Mouse (Mus musculus): Measurements from ENCODE around the gene St3gal2. TPM values are rescaled to one million over a fixed set of nuclear protein-coding genes. Genes with fewer than 3 reads are reported as not detected.
A peak's percentile ranks its signal among the peaks of the same experiment; 100 is the strongest.
"Not testable (repeated sequence)": the region's sequence is repeated elsewhere in the genome, so short reads cannot be mapped to it uniquely, and the experiment has no call there.

St3gal2 gene
- polyA plus RNA-seq, 1 experiment from 2014 or later: 26.2 TPM

DNA sequence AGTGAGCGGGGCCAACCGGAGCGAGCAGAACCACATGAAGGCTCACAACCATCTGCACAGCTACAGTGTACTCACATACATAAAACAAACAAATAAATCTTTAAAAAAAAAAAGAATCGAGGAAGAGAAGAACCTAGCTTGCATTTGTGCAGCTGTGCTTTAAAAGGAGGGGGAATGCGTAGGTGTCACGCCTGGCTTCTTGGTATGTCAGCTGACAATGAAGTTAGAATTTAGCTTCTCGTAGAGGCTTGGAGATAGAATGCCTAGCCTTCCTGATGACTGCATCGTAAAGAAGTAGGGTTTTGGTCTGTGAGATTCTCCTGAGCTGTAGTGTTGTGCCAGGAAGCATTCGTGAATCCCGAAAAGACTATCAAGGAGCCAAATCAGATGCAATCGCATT lies 1.7 kb upstream of the St3gal2 start:
- no peak for ATAC-seq (ENCODE audit: low FRiP score)
- 89% methylated on average over 11 of the region's 11 CpGs for WGBS
- H3K36me3 ChIP-seq (replicated peaks): 0 out of 2 replicates have a peak, but pooled peaks cover 4% of the 10 kb centered on the region
- H3K9ac ChIP-seq: no peak overlapping the region
- H3K4me2 ChIP-seq: no peak overlapping the region
- no peaks in the 10 kb centered on the region for H3K27me3 ChIP-seq
- H3K4me1 ChIP-seq: peaks cover 22% of the 10 kb centered on the region
- no peak overlapping the region for H3K27ac ChIP-seq
- no peaks in the 10 kb centered on the region for H3K9me3 ChIP-seq
- no peak overlapping the region for H3K4me3 ChIP-seq (replicated peaks)

DNA sequence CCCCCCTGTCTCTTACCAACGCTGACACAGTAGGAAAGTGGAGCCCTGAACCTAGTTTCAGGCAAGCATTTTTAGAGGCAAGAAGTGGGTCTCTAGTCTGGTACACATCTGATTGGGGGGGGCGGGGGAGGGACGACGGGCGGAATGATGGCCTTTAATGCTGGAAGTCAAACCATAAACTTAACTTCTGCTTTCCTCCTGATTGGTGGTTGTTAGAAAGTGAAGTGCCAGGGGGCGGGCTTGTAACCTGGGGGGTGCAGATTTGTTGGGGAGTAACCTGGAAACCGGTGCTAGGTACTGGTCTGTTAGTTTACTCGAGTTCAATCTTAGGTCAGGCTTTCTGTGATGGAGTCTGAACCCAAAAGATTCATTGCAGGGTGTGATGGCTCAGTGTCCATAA lies 1.3 kb upstream of the St3gal2 start:
- 0 out of 2 replicates have a peak, but pooled peaks cover 4% of the 10 kb centered on the region for H3K36me3 ChIP-seq (replicated peaks)
- no peak overlapping the region for H3K27ac ChIP-seq
- H3K4me2 ChIP-seq: no peak overlapping the region
- H3K9me3 ChIP-seq: no peaks in the 10 kb centered on the region
- H3K9ac ChIP-seq: no peak overlapping the region
- WGBS: 80% methylated on average over 8 of the region's 8 CpGs
- no peak for ATAC-seq (ENCODE audit: low FRiP score)
- no peak overlapping the region for H3K4me3 ChIP-seq (replicated peaks)
- H3K4me1 ChIP-seq: peaks cover 22% of the 10 kb centered on the region
- H3K27me3 ChIP-seq: no peaks in the 10 kb centered on the region

DNA sequence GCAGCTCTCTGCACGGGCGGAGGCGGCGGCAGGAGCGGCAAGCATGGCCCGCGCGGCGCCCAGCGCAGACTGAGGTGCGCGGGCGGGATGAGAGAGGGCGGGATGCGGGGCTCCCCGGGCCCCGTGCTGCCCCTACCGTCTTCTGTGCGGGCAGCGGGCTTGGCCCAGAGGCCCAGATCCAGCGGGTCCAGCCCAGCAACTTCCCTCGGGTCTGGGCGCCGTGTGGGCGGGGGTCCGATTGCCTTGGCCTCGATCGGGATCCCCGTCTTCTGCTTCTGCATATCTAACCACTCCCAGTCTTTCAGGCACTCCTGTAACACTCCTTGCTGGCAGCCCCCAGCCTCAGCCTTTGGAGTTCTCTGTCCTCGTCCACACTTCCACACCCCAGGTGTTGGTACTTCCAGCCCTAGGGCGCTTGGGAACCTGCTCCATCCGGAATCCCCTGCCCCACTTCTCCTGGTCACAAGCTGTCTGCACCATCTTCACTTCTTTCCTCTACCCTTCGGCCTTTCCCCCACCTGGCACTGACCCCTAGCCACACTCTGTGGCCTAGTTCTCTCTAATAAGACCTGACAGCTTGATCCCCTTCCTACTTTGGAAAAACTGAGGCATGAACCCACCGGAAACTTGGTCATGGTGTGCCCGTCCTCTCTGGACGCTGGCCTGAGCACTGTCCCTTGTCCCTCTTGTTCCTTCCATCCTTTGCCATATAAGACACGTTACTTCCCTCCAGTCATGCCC lies 480 bp downstream of the St3gal2 start:
- Histone ChIP-seq H3K27ac (peak overlapping the region; percentile 71), H3K4me2 (peak overlapping the region; percentile 85), H3K4me3 (replicated peaks) (peak overlapping the region; percentile 85), H3K36me3 (replicated peaks) (0 out of 2 replicates have a peak, but pooled peaks cover 4% of the 10 kb centered on the region), H3K9me3 (no peaks in the 10 kb centered on the region), H3K27me3 (no peaks in the 10 kb centered on the region), H3K4me1 (peaks cover 22% of the 10 kb centered on the region), H3K9ac (peak overlapping the region; percentile 93)
- WGBS: 2% methylated on average over 28 of the region's 37 CpGs
- peak; percentile 79 for ATAC-seq (ENCODE audit: low FRiP score)

DNA sequence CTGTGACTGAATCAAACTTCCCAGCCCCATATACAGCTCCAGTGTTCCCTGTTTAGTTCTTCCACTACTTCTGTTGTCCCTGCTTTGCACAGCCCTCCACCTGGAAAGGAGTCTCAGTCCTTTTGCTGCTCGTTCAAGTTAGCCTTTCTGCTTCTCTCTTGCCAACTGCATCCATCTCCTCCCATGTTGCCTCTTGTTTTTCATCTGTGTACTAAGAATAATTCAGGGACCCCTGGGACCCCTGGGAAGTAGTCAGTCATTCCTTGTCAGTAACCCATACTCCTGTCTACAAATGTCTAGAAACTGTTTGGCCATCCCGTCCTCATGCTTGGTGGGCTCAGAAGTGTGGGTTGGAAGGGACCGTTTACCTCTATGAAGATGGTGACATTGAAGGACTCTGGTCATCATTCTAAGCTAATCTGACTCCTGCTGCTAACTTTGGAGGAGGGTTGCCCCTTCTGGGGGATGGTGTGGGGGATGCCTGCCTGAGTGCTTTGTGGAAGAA lies 1.1 kb downstream of the St3gal2 start:
- WGBS: 34% methylated on average over 3 of the region's 3 CpGs
- Histone ChIP-seq H3K27ac (peak overlapping the region; percentile 71; the same call in 1 of the 2 replicates), H3K4me3 (replicated peaks) (peak overlapping the region; percentile 85), H3K36me3 (replicated peaks) (0 out of 2 replicates have a peak, but pooled peaks cover 4% of the 10 kb centered on the region), H3K4me1 (peaks cover 22% of the 10 kb centered on the region), H3K4me2 (peak overlapping the region; percentile 85), H3K27me3 (no peaks in the 10 kb centered on the region), H3K9ac (peak overlapping the region; percentile 93), H3K9me3 (no peaks in the 10 kb centered on the region)
- no peak for ATAC-seq (ENCODE audit: low FRiP score)

DNA sequence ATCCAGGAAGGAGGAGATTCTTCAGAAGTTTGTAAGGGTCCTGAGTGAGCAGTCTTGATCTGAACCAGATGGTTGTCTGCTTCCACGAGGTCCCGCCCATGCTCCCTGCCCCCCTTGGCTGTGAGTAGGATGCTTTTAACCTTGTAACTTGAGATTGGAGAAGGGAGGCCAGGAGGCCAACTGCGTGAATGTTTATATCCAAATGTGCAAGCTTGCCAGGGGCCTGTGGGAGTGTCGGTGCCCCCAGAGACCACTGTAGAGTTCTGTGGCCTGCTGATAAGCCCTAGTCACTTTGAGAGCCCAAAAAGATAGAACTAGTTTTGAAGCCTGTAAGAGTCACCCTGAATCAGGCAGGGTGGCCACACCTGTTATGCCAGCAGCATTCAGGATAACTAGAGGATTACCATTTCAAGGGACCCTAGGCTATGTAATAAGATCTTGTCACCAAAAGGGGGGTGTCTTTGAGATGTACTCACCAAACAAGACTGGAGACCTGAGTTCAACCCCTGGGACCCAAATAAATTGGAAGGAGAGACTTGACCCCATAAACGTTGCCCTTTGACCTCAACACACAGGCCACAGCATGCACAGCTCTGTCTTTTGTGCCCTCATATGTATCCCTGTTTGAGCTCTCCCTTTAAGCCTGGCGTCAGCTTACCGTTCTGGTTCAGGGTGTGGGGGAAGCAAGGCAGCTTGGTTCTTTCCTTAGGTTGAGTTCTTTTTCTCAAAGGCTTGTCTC lies 1.9 kb downstream of the St3gal2 start:
- no peak overlapping the region; the same call in 1 of the 2 replicates for H3K9ac ChIP-seq
- peak overlapping the region; percentile 85 for H3K4me3 ChIP-seq (replicated peaks)
- no peak overlapping the region for H3K27ac ChIP-seq
- no peak for ATAC-seq (ENCODE audit: low FRiP score)
- 0 out of 2 replicates have a peak, but pooled peaks cover 4% of the 10 kb centered on the region for H3K36me3 ChIP-seq (replicated peaks)
- H3K27me3 ChIP-seq: no peaks in the 10 kb centered on the region
- H3K4me2 ChIP-seq: peak overlapping the region; percentile 85
- H3K9me3 ChIP-seq: no peaks in the 10 kb centered on the region
- 42% methylated on average over 7 of the region's 7 CpGs for WGBS
- H3K4me1 ChIP-seq: peaks cover 24% of the 10 kb centered on the region

DNA sequence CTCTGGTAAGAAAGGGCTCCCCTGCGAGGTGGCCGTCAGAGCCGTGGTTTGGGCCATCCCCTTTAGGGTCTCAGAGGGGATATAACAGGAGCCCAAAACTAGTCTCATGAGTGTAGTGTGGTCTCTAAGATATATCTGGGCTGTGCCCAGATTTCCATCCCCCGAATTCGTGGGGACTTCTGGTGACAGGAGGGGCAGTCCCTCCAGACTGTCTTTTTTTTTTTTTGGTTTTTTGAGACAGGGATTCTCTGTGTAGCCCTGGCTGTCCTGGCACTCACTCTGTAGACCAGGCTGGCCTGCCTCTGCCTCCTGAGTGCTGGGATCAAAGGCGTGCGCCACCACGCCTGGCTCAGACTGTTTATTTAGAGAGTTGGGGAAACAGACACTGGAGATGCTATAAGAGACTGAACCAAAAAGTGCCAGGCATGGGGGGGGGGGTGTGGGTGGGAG lies 6.0 kb downstream of the St3gal2 start:
- no peak for ATAC-seq (ENCODE audit: low FRiP score)
- Histone ChIP-seq H3K27ac (no peak overlapping the region), H3K9ac (no peak overlapping the region), H3K9me3 (no peaks in the 10 kb centered on the region), H3K4me1 (peaks cover 19% of the 10 kb centered on the region), H3K4me3 (replicated peaks) (no peak overlapping the region), H3K4me2 (no peak overlapping the region), H3K27me3 (no peaks in the 10 kb centered on the region), H3K36me3 (replicated peaks) (0 out of 2 replicates have a peak, but pooled peaks cover 4% of the 10 kb centered on the region)
- 89% methylated on average over 8 of the region's 8 CpGs for WGBS

DNA sequence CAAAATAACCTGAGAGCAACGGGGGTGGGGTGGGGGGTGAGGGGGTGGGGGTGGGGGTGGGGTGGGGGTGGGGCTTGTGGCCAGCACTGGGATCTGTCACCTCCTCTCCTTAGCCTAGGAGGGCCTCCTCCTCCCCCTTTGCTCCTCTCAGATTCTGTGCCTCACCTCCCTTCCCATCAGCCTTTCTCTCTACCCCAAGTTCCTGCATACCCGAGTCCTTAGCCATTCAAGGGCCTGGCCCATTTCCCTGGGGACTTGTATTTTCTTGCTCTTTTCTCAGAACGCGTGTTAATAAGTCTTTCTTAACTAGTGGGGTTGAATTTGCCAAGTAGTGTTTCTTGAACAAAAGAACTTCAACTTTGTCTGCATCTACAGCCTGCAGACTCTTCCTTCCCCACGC lies 7.0 kb downstream of the St3gal2 start:
- 59% methylated on average over 5 of the region's 5 CpGs for WGBS
- Histone ChIP-seq H3K36me3 (replicated peaks) (0 out of 2 replicates have a peak, but pooled peaks cover 8% of the 10 kb centered on the region), H3K4me1 (peaks cover 9% of the 10 kb centered on the region), H3K9ac (no peak overlapping the region), H3K27ac (no peak overlapping the region), H3K27me3 (no peaks in the 10 kb centered on the region), H3K9me3 (no peaks in the 10 kb centered on the region), H3K4me3 (replicated peaks) (no peak overlapping the region), H3K4me2 (no peak overlapping the region)
- no peak for ATAC-seq (ENCODE audit: low FRiP score)

DNA sequence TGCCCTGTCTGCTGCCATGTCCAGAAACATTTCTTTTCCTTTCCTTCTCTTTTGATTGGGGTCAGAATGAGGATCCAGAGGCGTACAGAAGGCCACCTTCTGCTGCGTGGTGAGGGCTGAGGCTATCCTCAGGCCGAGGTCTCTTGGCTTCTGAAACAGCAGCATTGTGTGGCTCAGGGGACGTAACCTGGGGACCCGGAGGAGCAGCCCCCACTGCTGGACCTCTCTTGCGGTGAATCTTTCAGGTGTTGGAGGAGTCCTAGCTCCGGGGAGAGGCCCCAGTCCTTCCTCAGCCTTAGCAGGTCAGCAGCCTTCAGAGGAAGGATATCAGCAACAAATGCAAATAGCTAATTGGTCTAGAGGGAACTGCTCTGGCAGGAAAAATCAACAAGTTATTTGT lies 8.7 kb downstream of the St3gal2 start:
- no peak overlapping the region for H3K4me3 ChIP-seq (replicated peaks)

DNA sequence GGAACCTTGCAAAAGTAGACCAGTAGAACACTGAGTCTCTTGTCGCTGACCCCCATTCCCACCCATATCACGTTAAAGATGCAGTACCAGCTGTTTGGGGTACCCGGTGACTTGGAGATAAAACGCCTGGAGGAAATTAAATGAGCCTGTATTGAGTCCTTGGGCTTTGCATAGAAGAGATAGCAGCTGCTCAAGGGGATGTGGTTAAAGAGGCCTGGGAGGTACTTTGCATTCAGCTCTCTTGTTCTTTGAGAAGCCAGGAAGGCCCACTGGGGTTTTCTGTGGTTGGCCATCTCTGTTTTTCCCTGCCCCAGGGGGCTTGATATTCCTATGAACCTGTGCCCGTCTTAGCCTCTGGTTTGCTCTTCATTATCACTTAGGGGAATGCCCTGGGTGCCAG lies 9.3 kb downstream of the St3gal2 start:
- Histone ChIP-seq H3K27me3 (no peaks in the 10 kb centered on the region), H3K27ac (no peak overlapping the region), H3K4me2 (no peak overlapping the region), H3K4me3 (replicated peaks) (no peak overlapping the region), H3K4me1 (peaks cover 5% of the 10 kb centered on the region; the same call in 1 of the 2 replicates), H3K36me3 (replicated peaks) (0 out of 2 replicates have a peak, but pooled peaks cover 4% of the 10 kb centered on the region), H3K9ac (no peak overlapping the region), H3K9me3 (no peaks in the 10 kb centered on the region)
- 67% methylated on average over 5 of the region's 5 CpGs for WGBS
- no peak for ATAC-seq (ENCODE audit: low FRiP score)

More for the DNA sequence above, 8.7 kb downstream of the St3gal2 start:
- peaks cover 5% of the 10 kb centered on the region; the same call in 1 of the 2 replicates for H3K4me1 ChIP-seq
- H3K9me3 ChIP-seq: no peaks in the 10 kb centered on the region
- H3K9ac ChIP-seq: no peak overlapping the region
- ATAC-seq (ENCODE audit: low FRiP score): no peak
- no peak overlapping the region for H3K27ac ChIP-seq
- 0 out of 2 replicates have a peak, but pooled peaks cover 4% of the 10 kb centered on the region for H3K36me3 ChIP-seq (replicated peaks)
- WGBS: 89% methylated on average over 7 of the region's 7 CpGs
- no peaks in the 10 kb centered on the region for H3K27me3 ChIP-seq
- no peak overlapping the region for H3K4me2 ChIP-seq

DNA sequence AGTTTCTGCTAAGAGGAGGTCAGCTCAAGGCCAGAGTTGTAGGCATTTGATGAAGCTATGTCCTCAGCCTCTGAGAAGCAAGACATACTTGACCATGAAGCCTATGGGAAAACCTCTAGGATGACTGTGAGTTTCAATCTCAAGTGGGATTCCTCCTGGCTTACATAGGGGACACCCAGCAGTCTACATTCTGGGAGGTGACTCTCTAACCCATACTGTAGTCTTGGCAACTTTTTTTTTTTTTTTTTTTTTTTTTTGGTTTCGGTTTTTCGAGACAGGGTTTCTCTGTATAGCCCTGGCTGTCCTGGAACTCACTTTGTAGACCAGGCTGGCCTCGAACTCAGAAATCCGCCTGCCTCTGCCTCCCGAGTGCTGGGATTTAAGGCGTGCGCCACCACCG lies 9.9 kb downstream of the St3gal2 start:
- H3K36me3 ChIP-seq (replicated peaks); H3K9ac ChIP-seq; H3K4me3 ChIP-seq (replicated peaks); H3K27me3 ChIP-seq; H3K4me2 ChIP-seq; H3K27ac ChIP-seq; H3K4me1 ChIP-seq; H3K9me3 ChIP-seq; ATAC-seq (ENCODE audit: low FRiP score): not testable (repeated sequence)
- 91% methylated on average over 8 of the region's 8 CpGs for whole genome bisulfite sequencing

DNA sequence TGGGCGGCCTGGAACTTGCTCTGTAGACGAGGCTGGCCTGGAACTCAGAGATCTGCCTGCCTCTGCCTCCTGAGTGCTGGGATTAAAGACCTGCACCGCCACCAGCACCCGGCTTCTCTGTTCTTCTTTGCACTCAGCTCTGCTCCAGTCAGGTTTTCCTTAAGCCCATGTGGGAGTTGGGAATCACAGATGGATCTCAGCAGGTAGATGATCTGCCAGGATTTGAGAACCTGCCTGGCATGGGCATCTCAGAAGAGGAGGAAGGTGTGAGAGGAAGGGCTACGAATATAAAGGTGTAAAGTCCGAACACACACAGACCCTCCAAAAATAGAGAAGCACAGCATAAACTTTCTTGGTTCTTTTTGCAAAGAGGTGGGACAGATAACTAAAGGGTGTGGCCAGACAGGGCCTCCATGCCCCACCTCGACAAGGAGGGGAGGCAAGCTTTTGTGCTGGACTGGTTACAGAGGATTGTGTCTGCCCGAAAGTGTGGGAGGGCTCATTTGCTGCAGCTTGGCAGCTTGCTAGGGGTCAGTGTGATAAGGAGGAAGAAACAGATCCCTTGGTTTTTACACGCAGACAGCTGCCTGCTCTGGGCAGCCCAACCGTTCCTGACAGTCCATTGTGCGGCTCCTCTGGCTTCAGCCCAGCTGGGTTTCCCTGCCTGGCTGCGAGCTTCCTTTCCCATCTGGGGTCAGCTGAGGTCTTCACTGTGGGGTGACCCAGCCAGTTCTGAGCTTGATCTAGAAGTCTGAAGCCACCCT lies 11.6 kb downstream of the St3gal2 start:
- Histone ChIP-seq H3K27me3 (no peaks in the 10 kb centered on the region), H3K9me3 (no peaks in the 10 kb centered on the region), H3K4me3 (replicated peaks) (no peak overlapping the region), H3K9ac (no peak overlapping the region), H3K36me3 (replicated peaks) (0 out of 2 replicates have a peak, but pooled peaks cover 4% of the 10 kb centered on the region), H3K27ac (no peak overlapping the region), H3K4me1 (peaks cover 5% of the 10 kb centered on the region; the same call in 1 of the 2 replicates), H3K4me2 (no peak overlapping the region)
- WGBS: 83% methylated on average over 12 of the region's 12 CpGs
- ATAC-seq (ENCODE audit: low FRiP score): no peak
